Mouse (Mus musculus) stomach, adult 2 months (tissue): ENCODE measurements around the gene Ankrd9. TPM values are rescaled to one million over a fixed set of nuclear protein-coding genes. Genes with fewer than 3 reads are reported as not detected.

ENCODE experiments used
- polyA plus RNA-seq: library from polyadenylated mRNA; depleted of rRNA; stranded (reverse); fragments of >200 nt; gene quantifications from 2 replicates; pipeline ENCODE4 v1.2.3, GENCODE M21; 2012; rRNA removed

The Ankrd9 gene
- 62.6 and 124 TPM in 2 replicates for polyA plus RNA-seq

DNA sequence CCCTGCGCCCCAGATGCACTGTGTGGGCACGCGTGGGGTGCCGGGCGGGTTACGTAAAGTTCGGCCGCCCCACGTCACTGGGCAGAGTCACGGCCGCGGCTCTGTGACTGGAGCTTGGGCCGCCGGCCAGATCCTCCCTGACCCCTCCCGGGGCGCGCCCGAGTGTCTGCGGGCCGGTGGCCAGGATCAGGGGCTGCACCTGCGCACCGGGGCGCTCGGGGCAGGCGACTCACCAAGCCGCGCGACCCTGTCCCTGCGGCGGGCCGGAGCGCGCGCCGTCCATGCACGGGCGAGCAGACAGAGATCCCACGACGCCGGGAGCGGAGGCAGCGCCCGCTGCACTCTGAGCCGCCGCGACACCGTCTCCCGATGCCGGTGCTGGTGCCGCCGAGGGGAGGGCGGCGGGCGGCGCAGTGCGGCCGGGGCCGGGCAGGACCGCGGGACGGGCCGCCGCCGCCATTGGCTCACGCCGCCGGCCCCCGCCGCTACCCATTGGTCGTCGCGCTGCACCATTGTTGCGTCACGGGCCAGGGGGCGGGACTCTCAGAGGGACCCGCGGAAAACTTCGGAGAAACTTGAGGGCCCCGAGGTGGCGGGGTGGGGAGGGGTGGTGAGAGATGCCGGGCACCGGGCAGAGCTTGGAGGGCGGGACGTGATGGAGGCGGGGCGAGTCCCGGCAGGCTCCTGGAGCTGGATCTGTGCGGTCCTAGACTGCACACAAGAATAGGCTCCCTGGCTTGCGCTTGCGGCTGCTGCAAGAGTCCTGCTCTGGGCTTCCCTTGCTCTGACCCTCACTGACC lies at the start of gene Ankrd9:
Gene Ankrd9 (minus strand): TSS at position 434 of the 800 bp plus-strand sequence.

Other genes with a start within 250 kb of the Ankrd9 start
- gene Wdr20, start 241.1 kb downstream of the Ankrd9 start, polyA plus RNA-seq: 8.9 and 15.3 TPM in 2 replicates
- gene Mok, start 138.1 kb downstream of the Ankrd9 start, polyA plus RNA-seq: 0.14 and 0.34 TPM in 2 replicates
- 1.7 and 2.2 TPM in 2 replicates for gene Zfp839, start 128.8 kb downstream of the Ankrd9 start, polyA plus RNA-seq
- gene Cinp, start 89.9 kb downstream of the Ankrd9 start, polyA plus RNA-seq: 19.9 and 28.4 TPM in 2 replicates
- gene Tecpr2, start 89.8 kb downstream of the Ankrd9 start, polyA plus RNA-seq: 2.2 and 2.9 TPM in 2 replicates
- gene Rcor1, start 60.3 kb upstream of the Ankrd9 start, polyA plus RNA-seq: 3.1 and 4.7 TPM in 2 replicates
- gene Traf3, start 187.3 kb upstream of the Ankrd9 start, polyA plus RNA-seq: 7.0 and 8.4 TPM in 2 replicates
- gene 4930595D18Rik, start 205.5 kb upstream of the Ankrd9 start, polyA plus RNA-seq: not detected in 2 replicates